Mouse (Mus musculus) heart, adult 9 months (tissue): ENCODE results near the gene Zc3h12a.
A peak's percentile ranks its signal among the peaks of the same experiment; 100 is the strongest.

Source experiments
- DNase-seq, 2 experiments: peaks; one replicate each; pipeline ENCODE4 v3.0.0; 2022; ENCODE audit warnings: low spot score in 2 of 2

The Zc3h12a gene

GRCm38 (mm10) chr4:125144627-125145026 is 17.0 kb upstream of the Zc3h12a start:
- no peak for DNase-seq

GRCm38 (mm10) chr4:125144211-125144610 is 16.6 kb upstream of the Zc3h12a start:
- DNase-seq: no peak

GRCm38 (mm10) chr4:125138321-125138720 is 10.7 kb upstream of the Zc3h12a start:
- DNase-seq: no peak

GRCm38 (mm10) chr4:125136303-125136888 is 8.8 kb upstream of the Zc3h12a start:
- DNase-seq: no peak

DNA sequence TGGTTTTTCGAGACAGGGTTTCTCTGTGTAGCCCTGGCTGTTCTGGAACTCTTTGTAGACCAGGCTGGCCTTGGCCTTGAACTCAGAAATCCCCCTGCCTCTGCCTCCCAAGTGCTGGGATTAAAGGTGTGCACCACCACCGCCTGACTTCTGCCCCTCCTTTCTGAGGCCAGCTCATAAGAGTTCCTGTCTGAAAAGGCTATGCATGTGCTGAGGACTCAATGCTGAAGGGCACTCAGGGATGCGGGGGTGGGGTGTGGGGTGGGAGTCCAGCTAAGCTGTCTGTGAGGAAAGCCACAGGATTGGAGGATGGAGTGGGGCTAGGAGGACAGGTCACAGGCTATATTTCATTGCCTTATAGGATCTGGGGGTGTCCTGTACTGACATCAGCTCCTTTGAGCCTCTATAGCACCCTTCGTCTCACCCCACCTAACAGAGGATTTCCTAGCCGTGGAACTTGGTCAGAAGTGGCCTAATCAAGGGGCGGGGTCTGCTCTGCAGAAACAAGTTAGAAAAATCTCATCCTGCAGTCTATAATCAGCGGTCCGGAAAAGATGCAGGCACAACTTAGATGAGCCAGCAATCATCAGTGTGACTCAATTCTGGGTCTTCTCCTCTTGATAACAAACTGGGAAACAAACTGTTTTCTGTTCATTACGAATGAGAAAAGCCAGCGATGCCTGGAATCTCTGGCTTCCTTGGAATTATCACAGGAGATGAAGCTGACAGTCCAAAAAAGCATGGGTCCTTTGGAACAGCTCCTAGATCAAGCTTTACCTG is 7.6 kb upstream of the Zc3h12a start:
- DNase-seq: no peak

DNA sequence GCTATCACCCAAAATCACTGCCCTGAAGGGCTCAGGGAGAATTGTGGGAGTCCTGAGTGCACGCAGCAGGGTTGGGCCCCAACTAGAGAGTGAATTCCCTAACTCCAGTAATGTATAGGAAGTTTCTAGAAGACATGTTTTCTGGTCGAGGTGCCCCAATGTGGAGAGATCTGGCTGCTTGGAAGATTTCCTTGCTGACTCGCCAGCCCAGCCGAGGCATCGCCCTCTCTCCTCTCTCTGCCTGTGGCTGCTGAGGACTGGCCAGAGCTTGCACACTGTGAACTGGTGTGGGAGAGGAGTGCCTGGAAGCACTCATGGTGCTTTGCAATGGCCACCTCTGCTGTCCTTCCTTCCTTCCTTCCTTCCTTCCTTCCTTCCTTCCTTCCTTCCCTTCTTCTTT is 7.0 kb upstream of the Zc3h12a start:
- DNase-seq: no peak

DNA sequence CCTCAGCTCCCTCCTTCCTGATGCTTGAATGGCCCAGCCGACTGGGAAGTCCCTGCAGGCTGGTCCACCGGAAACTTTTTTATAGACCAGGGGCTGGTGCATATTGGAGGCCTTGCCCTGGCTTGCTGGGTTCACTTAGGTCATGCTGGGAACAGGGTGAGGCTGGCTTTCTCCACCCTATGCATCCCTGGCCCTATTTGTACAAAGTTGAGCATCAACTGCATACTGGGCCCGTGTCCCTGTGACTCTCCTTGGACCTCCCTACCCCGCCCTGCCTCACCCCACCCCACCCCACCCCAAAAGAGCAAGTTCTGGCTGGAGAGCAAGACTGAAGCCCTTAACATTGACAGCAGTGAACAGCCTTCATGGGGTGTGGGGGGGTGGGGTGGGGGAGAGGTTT is 6.6 kb upstream of the Zc3h12a start:
- no peak for DNase-seq

- no peak for DNase-seq
Measured at GRCm38 (mm10) chr4:125132394-125132793, 4.8 kb upstream of the Zc3h12a start.

DNA sequence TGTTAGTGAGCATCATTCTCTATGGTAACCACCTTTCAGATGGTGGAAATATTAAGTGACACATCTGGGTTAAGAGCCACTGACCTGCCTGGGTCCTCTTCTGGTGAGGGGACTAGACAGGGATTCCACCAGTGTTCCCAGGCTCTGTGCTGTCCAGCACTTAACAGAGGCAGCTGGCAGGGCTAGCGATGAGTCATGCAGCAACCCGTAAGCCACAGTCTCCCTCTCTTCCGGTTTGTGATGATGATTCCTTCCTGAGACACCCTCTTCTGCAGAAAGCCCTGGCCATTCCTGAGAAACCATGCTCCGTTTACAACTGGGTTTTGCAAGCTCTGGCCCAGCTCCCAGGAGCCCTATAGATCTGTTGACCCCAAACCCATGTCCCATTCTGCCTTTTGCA is 3.9 kb upstream of the Zc3h12a start:
- peak; percentile 68 for DNase-seq

DNA sequence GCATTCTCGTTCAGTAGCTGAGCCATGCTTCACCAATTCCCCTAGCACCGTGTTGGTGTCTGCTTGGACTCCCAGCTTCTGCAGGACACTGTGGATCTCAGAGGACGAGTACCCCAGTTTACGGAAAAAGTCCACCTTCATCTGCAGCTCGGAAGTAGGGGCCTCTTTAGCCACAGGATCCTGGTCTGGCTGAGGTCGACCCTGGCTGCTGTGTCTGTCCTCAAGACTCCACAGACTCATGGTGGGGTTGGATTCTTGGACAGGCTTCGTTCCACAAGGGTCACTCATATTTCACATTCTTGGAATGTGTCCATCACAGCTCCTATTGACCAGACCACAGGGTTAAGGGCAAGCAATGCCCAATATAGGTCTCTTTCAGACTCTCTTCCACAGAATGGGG is 879 bp downstream of the Zc3h12a start:
- DNase-seq: no peak

DNA sequence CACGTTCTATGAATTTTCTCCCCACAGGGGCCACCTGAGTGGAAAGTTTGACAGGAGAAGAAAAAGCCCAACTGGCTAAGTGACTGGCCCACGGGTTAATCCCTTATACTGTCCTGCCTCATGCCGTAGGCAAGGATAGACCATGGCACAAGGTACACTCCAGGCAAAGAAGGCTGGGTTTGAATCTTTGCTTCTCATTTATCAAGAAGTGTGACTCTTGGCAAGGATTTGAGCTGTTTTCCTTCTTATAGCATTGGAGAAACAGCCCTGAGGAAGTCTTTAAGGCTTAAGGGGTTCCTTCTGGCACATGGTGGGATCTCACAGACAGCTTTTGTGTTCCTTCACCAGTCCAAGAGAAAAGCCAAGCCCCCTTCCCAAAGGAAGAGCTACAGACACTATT is 1.5 kb downstream of the Zc3h12a start:
- DNase-seq: no peak

GRCm38 (mm10) chr4:125125361-125125921 is 2.2 kb downstream of the Zc3h12a start:
- peak in 1 of 2 experiments; percentile 50 for DNase-seq

DNA sequence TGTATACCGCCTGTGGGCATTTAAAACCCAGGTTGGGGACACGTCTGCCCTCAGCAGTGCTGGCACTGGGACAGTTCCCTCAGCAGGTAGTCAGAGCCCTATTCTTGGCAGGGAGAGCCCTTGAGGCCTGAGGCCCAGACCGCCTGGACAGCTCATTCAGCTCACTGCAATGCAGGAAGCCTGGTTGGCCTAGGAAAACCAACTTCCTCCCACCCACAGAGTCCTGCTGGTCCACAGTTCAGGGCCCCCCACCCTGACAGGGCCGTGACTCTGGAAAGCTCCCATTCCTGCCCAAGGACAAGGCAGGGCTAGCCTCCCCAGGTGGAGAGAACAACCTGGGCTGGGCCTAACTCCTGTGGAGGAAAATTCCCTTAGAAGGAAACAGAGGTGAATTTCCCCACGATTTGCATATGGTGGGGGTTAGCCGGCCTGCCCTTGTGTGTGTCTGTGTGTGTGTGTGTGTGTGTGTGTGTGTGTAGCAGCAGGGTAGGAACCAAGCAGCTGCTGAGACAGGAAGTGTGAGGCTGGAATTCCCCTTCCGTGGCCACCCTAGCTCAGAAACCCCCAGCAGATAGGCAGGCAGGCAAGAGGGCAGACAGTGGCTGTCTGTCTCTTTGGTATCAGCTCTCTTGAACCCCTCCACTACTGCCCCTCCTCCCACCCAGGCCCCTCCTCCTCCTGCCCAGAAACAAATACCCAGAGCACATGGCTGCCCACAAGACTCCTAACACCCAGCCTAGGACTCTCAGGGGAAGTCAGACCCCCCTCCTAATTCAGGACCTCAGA is 3.0 kb downstream of the Zc3h12a start:
- peak; percentile 47 to 69 for DNase-seq

- no peak for DNase-seq
Measured at GRCm38 (mm10) chr4:125123279-125123671, 4.4 kb downstream of the Zc3h12a start.

DNA sequence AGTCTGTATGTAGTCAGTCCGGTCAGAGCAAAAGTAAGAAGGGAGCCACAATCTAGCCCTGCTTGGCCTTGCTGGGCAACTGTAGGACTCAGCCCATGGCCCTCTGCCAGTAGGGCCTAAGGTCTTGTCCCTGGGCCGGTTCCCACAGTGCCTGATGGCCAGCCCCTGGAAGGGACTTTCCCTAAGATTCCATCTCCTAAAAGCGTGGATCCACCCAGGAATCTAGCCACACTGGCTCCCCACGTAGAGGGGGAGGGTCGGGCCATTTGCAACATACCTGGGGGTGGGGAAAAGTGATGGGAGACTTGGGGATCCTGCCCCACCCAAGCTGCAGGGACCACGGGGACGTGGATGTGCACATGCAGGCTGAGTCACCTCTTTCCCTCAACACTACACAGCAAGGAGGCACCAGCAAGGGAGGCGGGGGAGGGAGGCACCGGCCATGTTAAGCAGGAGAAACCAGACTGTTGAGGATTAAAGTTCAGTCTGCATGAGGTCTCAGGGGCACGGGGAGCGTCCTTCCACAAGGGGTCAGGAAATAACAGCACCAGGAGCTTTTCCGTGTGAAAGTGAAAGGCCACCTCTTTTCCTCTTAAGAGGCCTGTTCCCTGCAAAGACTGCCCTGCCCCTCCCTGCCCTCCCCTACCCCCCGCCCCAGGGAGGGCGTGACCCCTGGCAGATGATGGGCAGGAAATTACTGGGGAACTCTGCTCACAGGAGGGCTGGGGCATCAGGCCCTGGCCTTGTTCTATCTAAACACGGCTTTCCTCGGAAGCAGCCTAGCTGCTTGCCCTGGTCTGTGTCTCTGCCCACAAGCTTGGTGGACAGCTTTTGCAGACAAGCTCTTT is 5.0 kb downstream of the Zc3h12a start:
- peak; percentile 80 to 86 for DNase-seq

GRCm38 (mm10) chr4:125119721-125120120 is 7.9 kb downstream of the Zc3h12a start:
- DNase-seq: no peak

DNA sequence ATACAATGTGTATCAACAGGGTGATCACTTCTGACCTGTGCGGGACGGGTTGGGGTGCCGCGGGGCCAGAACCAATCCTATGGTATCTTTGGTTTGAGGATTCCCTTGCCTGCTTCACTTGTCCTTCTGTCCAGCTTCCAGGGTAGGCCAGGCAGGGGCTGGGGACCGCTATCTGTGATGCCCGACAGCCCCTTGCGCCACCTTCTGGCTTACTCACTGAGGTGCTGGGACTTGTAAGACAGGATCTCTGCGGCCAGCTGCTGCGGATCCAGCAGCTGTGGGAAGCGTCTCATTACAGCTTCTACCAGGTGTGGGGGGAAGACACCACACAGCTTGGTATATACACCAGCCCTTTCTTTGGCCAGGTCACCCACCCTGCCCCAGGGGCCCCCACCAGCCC is 8.6 kb downstream of the Zc3h12a start:
- DNase-seq: no peak

- no peak for DNase-seq
Measured at GRCm38 (mm10) chr4:125117902-125118320, 9.7 kb downstream of the Zc3h12a start.

DNA sequence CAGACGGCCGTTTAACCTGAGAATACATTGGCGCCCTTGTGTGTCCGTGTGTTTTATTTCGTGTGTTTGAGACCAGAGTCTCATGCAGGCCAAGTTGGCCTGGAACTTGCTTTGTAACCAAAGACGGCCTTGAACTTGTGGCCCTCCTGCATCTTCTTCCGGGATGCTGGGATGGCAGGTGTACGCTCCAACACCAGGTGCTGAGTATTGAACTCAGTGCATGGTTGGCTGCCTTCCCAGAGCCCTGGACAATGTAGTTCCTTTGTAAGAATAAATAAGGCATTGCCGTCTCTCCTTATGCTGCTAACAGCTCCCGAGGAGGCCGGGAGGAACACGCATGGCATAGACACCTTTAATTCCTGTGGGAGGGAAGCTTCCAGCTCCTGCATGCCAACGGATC is 10.7 kb downstream of the Zc3h12a start:
- no peak for DNase-seq

- peak; percentile 70 for DNase-seq
Measured at GRCm38 (mm10) chr4:125116090-125116861, 11.4 kb downstream of the Zc3h12a start.

GRCm38 (mm10) chr4:125115710-125116089 is 11.9 kb downstream of the Zc3h12a start:
- peak; percentile 26 to 34 for DNase-seq
